Mouse (Mus musculus): ENCODE results near the gene Ifitm1. TPM values are rescaled to one million over a fixed set of nuclear protein-coding genes. Genes with fewer than 3 reads are reported as not detected.
"Not testable (repeated sequence)": the region's sequence is repeated elsewhere in the genome, so short reads cannot be mapped to it uniquely, and the experiment has no call there.

Gene Ifitm1
- total and polyA plus RNA-seq, 3 experiments = 1.5 to 5.5 TPM; not detected in 1

GRCm38 (mm10) chr7:140970931-140971330 is 3.9 kb downstream of the Ifitm1 start:
- no peak overlapping the region for H3K4me3 ChIP-seq (ENCODE audit: low read depth, low read length)
- ATAC-seq (ENCODE audit: extremely low read depth, insufficient number of reproducible peaks, low FRiP score, poor library complexity, severe bottlenecking) (no peak), DNase-seq (ENCODE audit: low spot score) (no peak)
- H3K9me3 ChIP-seq (replicated peaks) = no peaks in the 10 kb centered on the region
- peaks cover 38% of the 10 kb centered on the region for H3K27me3 ChIP-seq (ENCODE audit: insufficient read depth, low read length)
- TF ChIP-seq GATA1 (IDR thresholded peaks at IDR 0.05; ENCODE audit: borderline replicate concordance, low read length) = no peak
- TF ChIP-seq GATA2 (IDR thresholded peaks at IDR 0.05; ENCODE audit: borderline replicate concordance, low read depth, low read length) = no peak
- no peak for TF ChIP-seq TAL1 (conservative IDR thresholded peaks at IDR 0.05; ENCODE audit: low read depth, low read length)
- no peak for TF ChIP-seq CTCF (IDR thresholded peaks at IDR 0.05; ENCODE audit: low read depth, low read length)
- no peak for TF ChIP-seq POLR2AphosphoS5 (IDR thresholded peaks at IDR 0.05; ENCODE audit: insufficient replicate concordance, low read depth, low read length)
- H3K36me3 ChIP-seq (replicated peaks) = no peaks in the 10 kb centered on the region
- peaks cover 3% of the 10 kb centered on the region for H3K4me1 ChIP-seq (ENCODE audit: insufficient read depth, low read depth, low read length)

GRCm38 (mm10) chr7:140971479-140972171 is 4.6 kb downstream of the Ifitm1 start:
- Histone ChIP-seq H3K4me1 (ENCODE audit: insufficient read depth, low read depth, low read length) (peaks cover 3% of the 10 kb centered on the region), H3K36me3 (replicated peaks) (no peaks in the 10 kb centered on the region), H3K4me3 (ENCODE audit: low read depth, low read length) (no peak overlapping the region), H3K9me3 (replicated peaks) (no peaks in the 10 kb centered on the region), H3K27me3 (ENCODE audit: insufficient read depth, low read length) (peaks cover 35% of the 10 kb centered on the region)
- ATAC-seq (ENCODE audit: extremely low read depth, insufficient number of reproducible peaks, low FRiP score, poor library complexity, severe bottlenecking) (no peak), DNase-seq (ENCODE audit: low spot score) (no peak)
- TF ChIP-seq POLR2AphosphoS5 (IDR thresholded peaks at IDR 0.05; ENCODE audit: insufficient replicate concordance, low read depth, low read length) = no peak
- no peak for TF ChIP-seq CTCF (IDR thresholded peaks at IDR 0.05; ENCODE audit: low read depth, low read length)
- no peak for TF ChIP-seq GATA2 (IDR thresholded peaks at IDR 0.05; ENCODE audit: borderline replicate concordance, low read depth, low read length)
- no peak for TF ChIP-seq TAL1 (conservative IDR thresholded peaks at IDR 0.05; ENCODE audit: low read depth, low read length)
- TF ChIP-seq GATA1 (IDR thresholded peaks at IDR 0.05; ENCODE audit: borderline replicate concordance, low read length) = no peak

GRCm38 (mm10) chr7:140973396-140974165 is 6.6 kb downstream of the Ifitm1 start:
- H3K36me3 ChIP-seq (replicated peaks) = no peaks in the 10 kb centered on the region

GRCm38 (mm10) chr7:140974940-140975339 is 7.9 kb downstream of the Ifitm1 start:
- Histone ChIP-seq H3K36me3 (replicated peaks) (no peaks in the 10 kb centered on the region), H3K9me3 (replicated peaks) (no peaks in the 10 kb centered on the region), H3K4me3 (ENCODE audit: low read depth, low read length) (no peak overlapping the region), H3K27me3 (ENCODE audit: insufficient read depth, low read length) (peaks cover 21% of the 10 kb centered on the region; the same call in 1 of the 2 replicates), H3K4me1 (ENCODE audit: insufficient read depth, low read depth, low read length) (no peaks in the 10 kb centered on the region; the same call in 1 of the 2 replicates)
- DNase-seq (ENCODE audit: low spot score) (no peak), ATAC-seq (ENCODE audit: extremely low read depth, insufficient number of reproducible peaks, low FRiP score, poor library complexity, severe bottlenecking) (no peak)
- no peak for TF ChIP-seq GATA2 (IDR thresholded peaks at IDR 0.05; ENCODE audit: borderline replicate concordance, low read depth, low read length)

More at GRCm38 (mm10) chr7:140973396-140974165, 6.6 kb downstream of the Ifitm1 start:
- no peak for TF ChIP-seq POLR2AphosphoS5 (IDR thresholded peaks at IDR 0.05; ENCODE audit: insufficient replicate concordance, low read depth, low read length)
- no peak for TF ChIP-seq GATA2 (IDR thresholded peaks at IDR 0.05; ENCODE audit: borderline replicate concordance, low read depth, low read length)
- TF ChIP-seq TAL1 (conservative IDR thresholded peaks at IDR 0.05; ENCODE audit: low read depth, low read length) = no peak
- no peak for DNase-seq (ENCODE audit: low spot score)
- no peak for ATAC-seq (ENCODE audit: extremely low read depth, insufficient number of reproducible peaks, low FRiP score, poor library complexity, severe bottlenecking)
- Histone ChIP-seq H3K9me3 (replicated peaks) (no peaks in the 10 kb centered on the region), H3K4me1 (ENCODE audit: insufficient read depth, low read depth, low read length) (no peaks in the 10 kb centered on the region; the same call in 1 of the 2 replicates), H3K4me3 (ENCODE audit: low read depth, low read length) (no peak overlapping the region), H3K27me3 (ENCODE audit: insufficient read depth, low read length) (peaks cover 27% of the 10 kb centered on the region)

- H3K9me3 ChIP-seq (replicated peaks) = no peaks in the 10 kb centered on the region
- H3K36me3 ChIP-seq (replicated peaks) = no peaks in the 10 kb centered on the region
- ATAC-seq (ENCODE audit: extremely low read depth, insufficient number of reproducible peaks, low FRiP score, poor library complexity, severe bottlenecking) (no peak), DNase-seq (ENCODE audit: low spot score) (no peak)
- TF ChIP-seq GATA2 (IDR thresholded peaks at IDR 0.05; ENCODE audit: borderline replicate concordance, low read depth, low read length) = no peak
- no peak for TF ChIP-seq CTCF (IDR thresholded peaks at IDR 0.05; ENCODE audit: low read depth, low read length)
- no peak for TF ChIP-seq GATA1 (IDR thresholded peaks at IDR 0.05; ENCODE audit: borderline replicate concordance, low read length)
- TF ChIP-seq POLR2AphosphoS5 (IDR thresholded peaks at IDR 0.05; ENCODE audit: insufficient replicate concordance, low read depth, low read length) = no peak
- TF ChIP-seq TAL1 (conservative IDR thresholded peaks at IDR 0.05; ENCODE audit: low read depth, low read length) = no peak
- no peaks in the 10 kb centered on the region; the same call in 1 of the 2 replicates for H3K4me1 ChIP-seq (ENCODE audit: insufficient read depth, low read depth, low read length)
- peaks cover 17% of the 10 kb centered on the region; the same call in 1 of the 2 replicates for H3K27me3 ChIP-seq (ENCODE audit: insufficient read depth, low read length)
- H3K4me3 ChIP-seq (ENCODE audit: low read depth, low read length) = no peak overlapping the region
These were observed 8.4 kb downstream of the Ifitm1 start for GRCm38 (mm10) chr7:140975465-140975864.

GRCm38 (mm10) chr7:140976720-140977119 is 9.7 kb downstream of the Ifitm1 start:
- not testable (repeated sequence) for H3K36me3 ChIP-seq (replicated peaks); H3K9me3 ChIP-seq (replicated peaks); ATAC-seq (ENCODE audit: extremely low read depth, insufficient number of reproducible peaks, low FRiP score, poor library complexity, severe bottlenecking); H3K4me1 ChIP-seq (ENCODE audit: insufficient read depth, low read depth, low read length); DNase-seq (ENCODE audit: low spot score); H3K4me3 ChIP-seq (ENCODE audit: low read depth, low read length)
- H3K27me3 ChIP-seq (ENCODE audit: insufficient read depth, low read length) = peaks cover 12% of the 10 kb centered on the region; the same call in 1 of the 2 replicates
